Mouse (Mus musculus): ENCODE results near the gene Slc39a8.

DNA sequence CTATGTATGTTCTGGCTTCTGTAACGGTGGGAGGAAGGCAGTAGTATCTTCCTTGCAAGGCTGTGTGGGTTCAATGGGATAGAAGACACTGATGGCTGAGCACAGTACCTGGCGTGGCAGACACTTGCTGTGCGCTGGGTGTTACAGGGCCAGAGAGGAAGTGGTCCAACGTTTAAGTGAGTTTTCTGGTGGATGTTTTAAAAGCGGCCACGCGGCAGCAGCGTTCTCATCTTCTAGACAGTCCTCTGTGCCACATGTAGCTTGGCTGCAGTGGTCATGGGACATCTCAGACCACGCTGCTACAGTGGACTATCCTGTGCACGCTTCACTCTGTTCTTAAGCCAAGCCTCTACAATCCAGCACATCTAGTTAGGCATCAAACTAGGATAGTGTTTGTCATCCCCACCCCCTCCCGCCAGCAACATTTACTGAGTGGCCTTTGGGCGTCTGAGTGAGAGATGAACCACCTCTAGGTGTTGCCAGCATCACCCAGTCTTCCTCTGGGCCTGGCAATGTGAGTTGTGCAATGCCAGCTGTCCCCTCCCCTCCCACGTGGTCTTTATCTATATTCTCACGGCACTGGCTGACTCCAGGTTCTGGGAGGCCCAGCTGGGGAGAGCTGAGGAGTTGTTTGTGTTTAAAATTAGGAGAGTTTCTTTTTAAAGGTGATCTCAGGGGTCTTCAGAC, 29.4 kb downstream of the Slc39a8 start:
- TF ChIP-seq CTCF (IDR thresholded peaks at IDR 0.05; ENCODE audit: control insufficient read depth, insufficient read depth, insufficient replicate concordance, low read depth, low read length): no peak
- TF ChIP-seq POLR2A (IDR thresholded peaks at IDR 0.05; ENCODE audit: control insufficient read depth, low read depth, low read length): no peak
